Mouse (Mus musculus) erythroblast, embryonic 14.5 days (primary cell): ENCODE data around the gene St6galnac5.

Experiments used
- GATA1 ChIP-seq: IDR thresholded peaks from 2 replicates; pipeline ENCODE4 v1.6.1; 2012; ENCODE audit warnings: low read length, inconsistent platforms, mixed read lengths
- TAL1 ChIP-seq: IDR thresholded peaks from 3 replicates; pipeline ENCODE4 v1.6.1; 2012; ENCODE audit warnings: low read length, inconsistent platforms, mixed read lengths

GRCm38 (mm10) chr3:152886749-152887148, 95.3 kb downstream of the St6galnac5 start:
- TF ChIP-seq GATA1 (no peak), TAL1 (no peak)
